Mouse (Mus musculus) CH12.LX (cell line): ENCODE measurements around the gene Asap2. TPM values are rescaled to one million over a fixed set of nuclear protein-coding genes. Genes with fewer than 3 reads are reported as not detected.

Source experiments
- DNase-seq: peaks from one replicate; pipeline ENCODE4 v3.0.0-alpha.2; 2013; ENCODE audit errors: extremely low read depth
- H3K27ac ChIP-seq: 2 replicates; pipeline ENCODE4 v1.5.1; 2012; ENCODE audit warnings: low read depth, mild to moderate bottlenecking, control low read depth, moderate library complexity; ENCODE audit not compliant: insufficient read depth
- H3K27me3 ChIP-seq: replicated peaks from 2 replicates; pipeline ENCODE3; 2012; ENCODE audit warnings: inconsistent platforms
- H3K36me3 ChIP-seq, 2 experiments: replicated peaks in 1 of 2; 2 replicates each; pipeline versions ENCODE3 to v1.6.1; 2012; ENCODE audit warnings: inconsistent platforms in 1 of 2, low read length in 1 of 2, mild to moderate bottlenecking in 1 of 2, mixed read lengths in 1 of 2, moderate library complexity in 1 of 2; ENCODE audit not compliant: control insufficient read depth in 1 of 2, insufficient read depth in 1 of 2
- H3K4me1 ChIP-seq, 2 experiments: 2 replicates each; pipeline ENCODE4 v1.6.1; 2012; ENCODE audit warnings: inconsistent platforms in 1 of 2, moderate library complexity in 1 of 2; ENCODE audit not compliant: insufficient read depth in 2 of 2, control insufficient read depth in 1 of 2
- H3K4me2 ChIP-seq: 2 replicates; pipeline ENCODE4 v1.6.1; 2012; ENCODE audit warnings: low read depth, mild to moderate bottlenecking, control low read depth; ENCODE audit not compliant: poor library complexity, insufficient read depth, severe bottlenecking
- H3K4me3 ChIP-seq, 3 experiments: fragments of 150-350 bp in 1 of 3; sonication (generic) in 1 of 3; replicated peaks in 1 of 3; 2 replicates each; pipeline versions ENCODE3 to v1.5.1; 2011 to 2012; ENCODE audit warnings: low read depth in 2 of 3, low read length in 2 of 3, mild to moderate bottlenecking in 2 of 3, moderate library complexity in 2 of 3, control low read depth in 1 of 3, improper control_type of control experiment in 1 of 3, inconsistent platforms in 1 of 3, mixed read lengths in 1 of 3; ENCODE audit not compliant: poor library complexity in 1 of 3
- H3K79me2 ChIP-seq: replicated peaks from 2 replicates; pipeline ENCODE4 v1.6.1; 2012; ENCODE audit warnings: mild to moderate bottlenecking, moderate library complexity; ENCODE audit not compliant: control insufficient read depth, poor library complexity, insufficient read depth, severe bottlenecking; ENCODE audit errors: extremely low read depth
- H3K9ac ChIP-seq: 2 replicates; pipeline ENCODE4 v1.6.1; 2012; ENCODE audit warnings: low read depth, mild to moderate bottlenecking, control low read depth, moderate library complexity; ENCODE audit not compliant: insufficient read depth
- H3K9me3 ChIP-seq: replicated peaks from 2 replicates; pipeline ENCODE3; 2012; ENCODE audit warnings: low read length, inconsistent platforms, mixed read lengths
- BHLHE40 ChIP-seq: IDR thresholded peaks from 2 replicates; pipeline ENCODE4 v1.6.1; 2011; ENCODE audit warnings: mild to moderate bottlenecking, low read depth, low read length, improper control_type of control experiment
- ETS1 ChIP-seq: conservative IDR thresholded peaks from 2 replicates; pipeline ENCODE4 v1.6.1; 2012; ENCODE audit warnings: low read depth, mild to moderate bottlenecking, inconsistent platforms, low read length, improper control_type of control experiment, moderate library complexity
- GABPA ChIP-seq: IDR thresholded peaks from 2 replicates; pipeline ENCODE4 v1.6.1; 2012; ENCODE audit warnings: low read depth, low read length, improper control_type of control experiment, inconsistent platforms; ENCODE audit not compliant: insufficient replicate concordance
- IRF4 ChIP-seq: IDR thresholded peaks from 2 replicates; pipeline ENCODE4 v1.6.1; 2014; ENCODE audit warnings: low read depth, mild to moderate bottlenecking, inconsistent platforms, low read length, improper control_type of control experiment
- JUN ChIP-seq: IDR thresholded peaks from 2 replicates; pipeline ENCODE4 v1.6.1; 2011; ENCODE audit warnings: low read depth, mild to moderate bottlenecking, low read length, improper control_type of control experiment, moderate library complexity; ENCODE audit not compliant: insufficient read depth
- KAT2A ChIP-seq: IDR thresholded peaks from 2 replicates; pipeline ENCODE4 v1.6.1; 2012; ENCODE audit warnings: low read length, improper control_type of control experiment, inconsistent platforms; ENCODE audit not compliant: insufficient replicate concordance
- MEF2A ChIP-seq: IDR thresholded peaks from 2 replicates; pipeline ENCODE4 v1.6.1; 2014; ENCODE audit warnings: low read depth, mild to moderate bottlenecking, inconsistent platforms, low read length, improper control_type of control experiment, borderline replicate concordance
- MYC ChIP-seq: IDR thresholded peaks from 2 replicates; pipeline ENCODE4 v1.6.1; 2011; ENCODE audit warnings: low read depth, mild to moderate bottlenecking, improper control_type of control experiment, low read length
- NRF1 ChIP-seq: IDR thresholded peaks from 2 replicates; pipeline ENCODE4 v1.6.1; 2014; ENCODE audit warnings: low read depth, mild to moderate bottlenecking, inconsistent platforms, low read length, improper control_type of control experiment, moderate library complexity
- PAX5 ChIP-seq: IDR thresholded peaks from 2 replicates; pipeline ENCODE4 v1.6.1; 2012; ENCODE audit warnings: low read length, inconsistent platforms, mixed read lengths
- POLR2A ChIP-seq: IDR thresholded peaks from 2 replicates; pipeline ENCODE4 v1.6.1; 2011; ENCODE audit warnings: low read depth, mild to moderate bottlenecking, improper control_type of control experiment, low read length
- POLR2AphosphoS2 ChIP-seq: IDR thresholded peaks from 2 replicates; pipeline ENCODE4 v1.6.1; 2011; ENCODE audit warnings: low read depth, low read length, improper control_type of control experiment
- RCOR1 ChIP-seq: conservative IDR thresholded peaks from 2 replicates; pipeline ENCODE4 v1.6.1; 2012; ENCODE audit warnings: low read depth, mild to moderate bottlenecking, inconsistent platforms, low read length, improper control_type of control experiment
- SIN3A ChIP-seq: IDR thresholded peaks from 2 replicates; pipeline ENCODE4 v1.6.1; 2012; ENCODE audit warnings: low read length, improper control_type of control experiment, inconsistent platforms
- TBP ChIP-seq: conservative IDR thresholded peaks from 2 replicates; pipeline ENCODE4 v1.6.1; 2011; ENCODE audit warnings: low read depth, low read length, improper control_type of control experiment
- UBTF ChIP-seq: IDR thresholded peaks from 2 replicates; pipeline ENCODE4 v1.6.1; 2012; ENCODE audit warnings: low read depth, mild to moderate bottlenecking, inconsistent platforms, low read length, improper control_type of control experiment, moderate library complexity
- USF1 ChIP-seq: IDR thresholded peaks from 2 replicates; pipeline ENCODE4 v1.6.1; 2014; ENCODE audit warnings: low read depth, mild to moderate bottlenecking, inconsistent platforms, low read length, improper control_type of control experiment
- USF2 ChIP-seq: conservative IDR thresholded peaks from 2 replicates; pipeline ENCODE4 v1.6.1; 2011; ENCODE audit warnings: low read depth, low read length, improper control_type of control experiment
- ZC3H11A ChIP-seq: IDR thresholded peaks from 2 replicates; pipeline ENCODE4 v1.6.1; 2012; ENCODE audit warnings: low read depth, mild to moderate bottlenecking, inconsistent platforms, low read length, improper control_type of control experiment
- ZNF384 ChIP-seq: IDR thresholded peaks from 2 replicates; pipeline ENCODE4 v1.6.1; 2012; ENCODE audit warnings: low read depth, low read length, improper control_type of control experiment, inconsistent platforms
- dilution Hi-C: fragments of 300-500 bp; cut with MboI; formaldehyde crosslinking; loops from 2 replicates; pipeline ENCODE4 v1.14.3; 2020; ENCODE audit warnings: low sequenced_read_pairs; ENCODE audit not compliant: extremely low pct_unique_long_range_greater_than_20kb, extremely low pct_ligation_motif_present
- in situ Hi-C: fragments of 300-500 bp; cut with MboI; formaldehyde crosslinking; loops from 3 replicates; pipeline ENCODE4 v1.14.3; 2019; ENCODE audit warnings: low sequenced_read_pairs, low pct_ligation_motif_present, low pct_unique_long_range_greater_than_20kb, mixed read lengths
- polyA plus RNA-seq: library from polyadenylated mRNA; unstranded; fragments of >175 nt; gene quantifications from 2 replicates; pipeline ENCODE4 v1.2.1, GENCODE M21; 2012; ENCODE audit warnings: low read depth; ENCODE audit not compliant: insufficient read length
- total RNA-seq, 2 experiments: library from RNA; depleted of rRNA; stranded (reverse); fragments of 300-350 nt in 1 of 2; fragments of >200 nt in 1 of 2; gene quantifications; 2 replicates each; pipeline ENCODE4 v1.2.3; 2012 to 2014

Gene Asap2
- total and polyA plus RNA-seq, 3 experiments: 0.17 to 0.64 (median 0.17) TPM

- H3K4me3 ChIP-seq: no peak overlapping the region
- no peak for DNase-seq
- no peak for TF ChIP-seq TBP
- no peak for TF ChIP-seq KAT2A
- TF ChIP-seq JUN: no peak
- TF ChIP-seq USF2: no peak
- no peak for TF ChIP-seq BHLHE40
- TF ChIP-seq UBTF: no peak
- TF ChIP-seq ZNF384: no peak
- no peak for TF ChIP-seq PAX5
- in situ Hi-C loops (no loop called here), dilution Hi-C loops (no loop called here)
- H3K9me3 ChIP-seq: no peaks in the 10 kb centered on the region
- H3K27me3 ChIP-seq: no peaks in the 10 kb centered on the region
- H3K4me1 ChIP-seq: peaks cover 5 to 22% of the 10 kb centered on the region in 2 experiments; a peak in 3 of 4 replicates
- no peak overlapping the region for H3K4me2 ChIP-seq
- H3K27ac ChIP-seq: no peak overlapping the region
- H3K79me2 ChIP-seq: no peaks in the 10 kb centered on the region
- H3K36me3 ChIP-seq: no peaks in the 10 kb centered on the region
- H3K9ac ChIP-seq: no peak overlapping the region
Observed at GRCm38 (mm10) chr12:21196420-21196819, 206.2 kb downstream of the Asap2 start.

- dilution Hi-C loops (no loop called here), in situ Hi-C loops (no loop called here)
Observed at GRCm38 (mm10) chr12:21200613-21201012, 210.4 kb downstream of the Asap2 start.

DNA sequence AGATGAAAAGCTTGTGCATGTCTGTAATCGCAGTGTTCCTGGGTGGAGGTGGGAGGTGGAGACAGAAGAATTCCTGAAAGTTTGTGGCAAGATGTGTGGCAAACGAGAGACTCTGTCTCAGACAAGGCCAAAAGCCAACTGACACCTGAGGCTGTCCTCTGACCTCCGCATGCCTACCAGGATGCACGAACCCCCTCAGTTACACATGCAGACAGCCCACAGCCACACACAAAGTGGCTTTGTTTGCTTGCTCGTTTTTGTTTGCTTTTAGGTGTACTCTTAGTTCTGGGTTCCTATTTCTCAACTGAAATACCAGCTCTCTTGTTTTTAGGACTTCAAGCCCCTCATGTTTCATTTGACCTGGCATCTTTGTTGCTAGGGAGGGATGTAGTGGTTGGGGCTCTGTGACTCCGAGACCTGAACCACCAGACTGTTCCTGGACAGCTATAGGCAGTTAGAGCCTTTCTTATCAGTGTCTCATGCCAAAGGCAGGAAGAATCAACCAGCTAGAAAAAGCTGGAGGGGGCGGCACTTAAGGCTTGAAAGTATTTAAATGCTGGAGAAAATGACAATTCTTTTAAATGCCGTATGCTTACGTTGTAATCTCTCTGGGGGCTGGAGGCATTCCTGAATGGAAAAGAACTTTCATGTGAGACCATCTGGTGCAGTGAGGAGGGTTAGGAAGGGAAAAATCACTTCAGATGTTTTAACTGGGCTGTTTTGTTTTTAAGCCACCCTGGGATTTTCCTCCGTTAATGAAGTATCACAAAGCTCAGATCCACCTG lies 211.4 kb downstream of the Asap2 start:
- Histone ChIP-seq H3K4me3 (no peak overlapping the region), H3K4me1 (no peaks in the 10 kb centered on the region), H3K36me3 (no peaks in the 10 kb centered on the region), H3K27me3 (no peaks in the 10 kb centered on the region), H3K79me2 (no peaks in the 10 kb centered on the region), H3K9me3 (no peaks in the 10 kb centered on the region), H3K9ac (no peak overlapping the region), H3K4me2 (no peak overlapping the region), H3K27ac (no peak overlapping the region)
- in situ Hi-C loops (no loop called here), dilution Hi-C loops (no loop called here)
- no peak for DNase-seq
- no peak for TF ChIP-seq MYC
- no peak for TF ChIP-seq SIN3A
- TF ChIP-seq ZC3H11A: no peak

More at GRCm38 (mm10) chr12:21200613-21201012, 210.4 kb downstream of the Asap2 start:
- Histone ChIP-seq H3K27me3 (no peaks in the 10 kb centered on the region), H3K4me1 (no peaks in the 10 kb centered on the region), H3K36me3 (no peaks in the 10 kb centered on the region), H3K79me2 (no peaks in the 10 kb centered on the region), H3K9ac (no peak overlapping the region), H3K4me2 (no peak overlapping the region), H3K27ac (no peak overlapping the region), H3K4me3 (no peak overlapping the region), H3K9me3 (no peaks in the 10 kb centered on the region)
- DNase-seq: no peak
- TF ChIP-seq BHLHE40: no peak
- no peak for TF ChIP-seq USF1
- no peak for TF ChIP-seq GABPA
- TF ChIP-seq IRF4: no peak
- TF ChIP-seq POLR2AphosphoS2: no peak
- no peak for TF ChIP-seq NRF1
- TF ChIP-seq MEF2A: no peak
- no peak for TF ChIP-seq POLR2A
- TF ChIP-seq RCOR1: no peak
- no peak for TF ChIP-seq ZNF384
- no peak for TF ChIP-seq ETS1
